Mouse (Mus musculus): ENCODE measurements around the gene Zfp989.
"Not testable (repeated sequence)": the region's sequence is repeated elsewhere in the genome, so short reads cannot be mapped to it uniquely, and the experiment has no call there.

Zfp989 gene

GRCm38 (mm10) chr4:146971757-146972156, at the start of gene Zfp989:
TSS of gene Zfp989 (plus strand) at chr4:146971976.
- not testable (repeated sequence) for DNase-seq (ENCODE audit: low spot score in 2 of 2)

- no peak for DNase-seq (ENCODE audit: low spot score in 2 of 2)
These were observed 39.3 kb upstream of the Zfp989 start for GRCm38 (mm10) chr4:146932311-146933082.

- not testable (repeated sequence) for DNase-seq (ENCODE audit: low spot score in 2 of 2)
These were observed 30.1 kb upstream of the Zfp989 start for GRCm38 (mm10) chr4:146941691-146942090.

- not testable (repeated sequence) for DNase-seq (ENCODE audit: low spot score in 2 of 2)
These were observed 4.8 kb downstream of the Zfp989 start for GRCm38 (mm10) chr4:146976581-146976980.

- not testable (repeated sequence) for DNase-seq (ENCODE audit: low spot score in 2 of 2)
These were observed 46.6 kb downstream of the Zfp989 start for GRCm38 (mm10) chr4:147018400-147018799.

GRCm38 (mm10) chr4:147021550-147021949, 49.8 kb downstream of the Zfp989 start, which contains the start of gene Rex2:
TSS of gene Rex2 (plus strand) at chr4:147021850.
- not testable (repeated sequence) for DNase-seq (ENCODE audit: low spot score in 2 of 2)

- not testable (repeated sequence) for DNase-seq (ENCODE audit: low spot score in 2 of 2)
These were observed 54.6 kb downstream of the Zfp989 start for GRCm38 (mm10) chr4:147026374-147026773.

GRCm38 (mm10) chr4:147031308-147032036, 59.7 kb downstream of the Zfp989 start:
- not testable (repeated sequence) for DNase-seq (ENCODE audit: low spot score in 2 of 2)
